Mouse (Mus musculus) neural tube, embryonic 13.5 days (tissue): Measurements from ENCODE around the gene Lsm7. TPM values are rescaled to one million over a fixed set of nuclear protein-coding genes. Genes with fewer than 3 reads are reported as not detected.

Source experiments
- ATAC-seq: fragments of 200-750 bp; cut with Nextera tagmentation; 2 replicates; pipeline ENCODE4 v1.8.0; 2017; ENCODE audit warnings: low read depth, mild to moderate bottlenecking, moderate TSS enrichment, moderate library complexity
- H3K27ac ChIP-seq: fragments of 300-500 bp; sonication (generic); replicated peaks from 2 replicates; pipeline ENCODE4 v1.5.1; 2015; ENCODE audit warnings: moderate library complexity, mild to moderate bottlenecking, inconsistent platforms
- H3K27me3 ChIP-seq: fragments of 300-500 bp; sonication (generic); 2 replicates; pipeline ENCODE4 v1.6.1; 2015; ENCODE audit warnings: mild to moderate bottlenecking, inconsistent platforms
- H3K36me3 ChIP-seq: fragments of 300-500 bp; sonication (generic); 2 replicates; pipeline ENCODE4 v1.6.1; 2015; ENCODE audit warnings: mild to moderate bottlenecking, inconsistent platforms
- H3K4me1 ChIP-seq: fragments of 300-500 bp; sonication (generic); replicated peaks from 2 replicates; pipeline ENCODE4 v1.6.1; 2015; ENCODE audit warnings: inconsistent platforms
- H3K4me2 ChIP-seq: fragments of 300-500 bp; sonication (generic); 2 replicates; pipeline ENCODE4 v1.6.1; 2015; ENCODE audit warnings: inconsistent platforms, mild to moderate bottlenecking, moderate library complexity
- H3K4me3 ChIP-seq: fragments of 300-500 bp; sonication (generic); 2 replicates; pipeline ENCODE4 v1.5.1; 2015; ENCODE audit warnings: mild to moderate bottlenecking, inconsistent platforms
- H3K9ac ChIP-seq: fragments of 300-500 bp; sonication (generic); 2 replicates; pipeline ENCODE4 v1.6.1; 2015; ENCODE audit warnings: moderate library complexity, mild to moderate bottlenecking, inconsistent platforms
- H3K9me3 ChIP-seq: fragments of 300-500 bp; sonication (generic); 2 replicates; pipeline ENCODE4 v1.6.1; 2016; ENCODE audit warnings: inconsistent platforms
- WGBS: fragments of 180-500 bp; shearing (Covaris S2); methylation state at CpG from one replicate; pipeline ENCODE4 v1.1.7; 2015; 5-methylcytosine and 5-hydroxymethylcytosine counted together
- polyA plus RNA-seq: library from polyadenylated mRNA; unstranded; fragments of >200 nt; fragmentation: Nextera tagmentation; extraction: Ambion mirVana; gene quantifications from 2 replicates; pipeline ENCODE4 v1.2.1, GENCODE M21; 2015

Gene Lsm7
- polyA plus RNA-seq, 1 experiment from 2014 or later: 218 TPM

DNA sequence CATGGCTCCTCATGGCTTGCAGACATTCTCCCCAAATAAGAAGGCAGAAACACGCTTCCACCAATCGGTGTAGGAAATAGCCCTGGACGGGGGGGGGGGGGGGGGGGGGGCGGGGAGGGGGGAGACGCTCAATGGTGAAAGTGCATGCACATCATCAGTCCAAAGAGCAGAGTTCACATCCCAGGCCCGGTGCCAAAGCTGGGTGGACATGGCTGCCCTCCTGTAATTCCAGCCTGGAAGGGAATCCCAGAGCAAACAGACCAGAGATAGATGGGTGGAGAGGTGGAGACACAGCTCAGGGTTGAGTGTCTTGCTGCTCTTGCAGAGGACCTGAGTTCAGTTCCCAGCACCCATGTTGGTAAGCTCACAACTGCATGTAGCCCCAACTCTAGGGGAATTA lies 16.0 kb upstream of the Lsm7 start:
- Histone ChIP-seq H3K4me1 (no peaks in the 10 kb centered on the region; the same call in 1 of the 2 replicates), H3K9ac (no peak overlapping the region), H3K9me3 (no peaks in the 10 kb centered on the region), H3K4me2 (no peak overlapping the region), H3K4me3 (no peak overlapping the region), H3K36me3 (peaks cover 29% of the 10 kb centered on the region), H3K27ac (no peak overlapping the region), H3K27me3 (peaks cover 3% of the 10 kb centered on the region)
- no peak for ATAC-seq
- 75% methylated on average over 4 of the region's 6 CpGs for WGBS

DNA sequence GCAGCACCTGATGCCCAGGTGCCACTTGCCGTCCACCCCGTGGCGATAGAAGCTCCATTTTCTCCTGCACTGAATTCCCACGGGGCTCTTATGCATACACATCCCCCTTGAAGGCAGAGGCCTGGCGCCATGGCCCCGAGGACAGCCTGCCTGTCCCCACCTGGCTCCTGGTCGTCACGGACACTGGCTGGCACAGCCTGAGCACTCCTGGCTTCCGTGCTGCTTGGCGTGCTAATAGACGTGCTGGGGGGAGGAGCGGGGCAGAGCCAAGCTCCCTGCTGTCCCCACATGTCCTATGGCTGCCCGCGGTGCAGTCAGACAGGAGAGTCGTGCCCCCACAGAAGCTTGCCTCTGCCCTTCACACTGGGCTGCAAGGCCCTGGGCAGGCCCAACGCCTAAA lies 9.4 kb upstream of the Lsm7 start:
- Histone ChIP-seq H3K27me3 (no peaks in the 10 kb centered on the region), H3K36me3 (peaks cover 77% of the 10 kb centered on the region), H3K9ac (no peak overlapping the region), H3K27ac (no peak overlapping the region), H3K4me3 (no peak overlapping the region), H3K9me3 (no peaks in the 10 kb centered on the region), H3K4me2 (no peak overlapping the region), H3K4me1 (peaks cover 4% of the 10 kb centered on the region)
- no peak for ATAC-seq
- 71% methylated on average over 16 of the region's 16 CpGs for WGBS

DNA sequence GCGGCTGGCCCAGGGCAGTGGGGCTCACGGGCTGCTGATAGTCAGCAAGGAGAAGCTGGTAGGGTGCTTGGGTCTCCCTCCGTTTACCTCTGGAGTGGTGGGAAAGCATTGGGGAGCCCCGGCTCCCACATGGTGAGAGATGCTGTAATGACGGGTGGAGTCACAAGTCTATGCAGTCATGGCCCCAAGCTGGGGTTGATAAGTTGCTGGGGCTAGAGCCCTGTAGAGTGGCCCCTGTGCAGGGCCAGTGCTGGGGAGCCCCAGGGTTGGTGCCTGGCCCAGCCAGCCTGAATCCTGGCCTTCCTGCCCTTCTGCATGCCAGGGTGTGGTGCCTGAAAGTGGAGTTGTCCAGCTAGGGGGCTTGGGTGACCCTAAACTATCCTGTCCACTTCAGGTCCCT lies 7.3 kb upstream of the Lsm7 start:
- Histone ChIP-seq H3K36me3 (peaks cover 61% of the 10 kb centered on the region), H3K4me1 (peaks cover 19% of the 10 kb centered on the region), H3K9me3 (no peaks in the 10 kb centered on the region), H3K4me2 (no peak overlapping the region), H3K27ac (no peak overlapping the region), H3K4me3 (no peak overlapping the region), H3K9ac (no peak overlapping the region), H3K27me3 (no peaks in the 10 kb centered on the region)
- WGBS: 93% methylated on average over 5 of the region's 5 CpGs
- ATAC-seq: no peak

DNA sequence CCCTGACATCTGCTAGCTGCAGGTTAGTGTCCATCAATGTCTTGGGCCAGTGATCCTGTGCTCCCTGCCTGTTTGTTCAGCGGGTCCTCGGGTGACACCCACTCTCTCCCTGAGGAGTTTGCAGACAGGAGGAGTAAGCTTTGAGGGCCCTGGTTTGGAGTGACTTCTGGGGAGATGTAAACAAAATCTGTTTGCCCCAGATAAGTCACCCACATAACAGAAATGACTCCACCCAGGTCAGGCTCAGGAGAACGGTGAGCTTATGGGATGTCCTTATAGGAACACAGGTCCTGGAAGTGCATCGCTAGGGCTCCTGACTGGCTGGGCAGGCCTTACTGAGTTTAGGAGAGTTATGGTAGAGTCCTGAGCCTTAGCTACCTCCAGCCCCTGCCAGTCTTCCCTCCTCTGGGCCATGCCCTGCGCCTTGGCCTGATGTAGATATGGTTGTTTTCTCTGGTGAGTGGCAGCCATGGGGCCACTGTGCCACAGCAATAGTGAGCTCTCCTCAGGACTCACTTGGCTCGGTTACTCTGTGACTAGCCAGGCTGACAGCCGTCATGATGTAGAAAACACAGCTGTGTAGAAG lies 3.4 kb upstream of the Lsm7 start:
- Histone ChIP-seq H3K4me2 (no peak overlapping the region), H3K9ac (no peak overlapping the region; the same call in 1 of the 2 replicates), H3K27ac (no peak overlapping the region), H3K27me3 (no peaks in the 10 kb centered on the region), H3K9me3 (no peaks in the 10 kb centered on the region), H3K4me1 (peaks cover 45% of the 10 kb centered on the region), H3K36me3 (peaks cover 25% of the 10 kb centered on the region), H3K4me3 (no peak overlapping the region)
- ATAC-seq: no peak
- WGBS: 86% methylated on average over 7 of the region's 7 CpGs

DNA sequence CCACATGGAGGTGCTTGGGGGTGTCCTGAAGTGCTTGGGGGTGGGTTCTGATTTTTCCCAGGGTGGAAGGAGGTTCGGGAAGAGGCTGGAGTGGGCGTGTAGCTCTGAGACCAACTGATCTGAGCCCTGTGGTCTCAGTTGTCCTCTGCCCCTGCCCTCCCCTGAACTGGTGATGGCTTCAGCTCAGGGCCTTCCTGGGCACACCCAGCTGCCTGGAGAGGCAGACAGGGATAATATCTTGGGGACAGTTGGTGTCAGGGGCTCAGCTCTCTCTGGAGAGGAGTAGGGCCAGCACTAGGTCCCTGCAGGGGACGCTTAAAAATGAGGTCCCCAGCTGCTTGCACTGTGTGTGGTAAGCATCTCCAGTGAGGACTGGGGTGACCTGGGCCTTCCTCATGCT lies 2.8 kb upstream of the Lsm7 start:
- no peak for ATAC-seq
- Histone ChIP-seq H3K9ac (peak overlapping the region; percentile 91), H3K4me3 (no peak overlapping the region), H3K27me3 (no peaks in the 10 kb centered on the region), H3K27ac (peak overlapping the region; percentile 59), H3K4me1 (peaks cover 49% of the 10 kb centered on the region), H3K4me2 (peak overlapping the region; percentile 99), H3K36me3 (peaks cover 25% of the 10 kb centered on the region), H3K9me3 (no peaks in the 10 kb centered on the region)
- 72% methylated on average over 3 of the region's 3 CpGs for WGBS

DNA sequence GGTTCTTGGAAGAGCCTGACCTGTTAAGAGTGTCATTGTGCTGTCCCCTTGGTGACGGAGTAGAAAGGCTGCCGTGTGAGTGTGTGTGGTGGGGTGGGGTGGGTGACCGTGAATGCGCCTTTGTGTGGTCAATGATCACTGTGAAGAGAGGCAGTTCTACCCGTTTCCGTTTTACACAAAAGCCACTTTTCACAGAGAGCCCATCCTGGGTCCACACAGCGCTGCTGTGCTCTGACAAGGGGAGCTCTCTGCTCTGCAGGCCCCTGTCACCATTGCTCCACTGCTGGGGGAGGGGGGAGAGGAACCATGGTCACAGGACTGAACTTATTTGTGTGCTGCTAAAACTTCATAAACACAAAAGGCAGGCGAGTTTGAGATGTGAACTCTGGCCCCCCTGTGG lies 2.4 kb upstream of the Lsm7 start:
- Histone ChIP-seq H3K27me3 (no peaks in the 10 kb centered on the region), H3K4me3 (no peak overlapping the region), H3K9me3 (no peaks in the 10 kb centered on the region), H3K4me2 (peak overlapping the region; percentile 99), H3K27ac (peak overlapping the region; percentile 59), H3K36me3 (peaks cover 23% of the 10 kb centered on the region), H3K9ac (peak overlapping the region; percentile 91), H3K4me1 (peaks cover 49% of the 10 kb centered on the region)
- ATAC-seq: no peak
- WGBS: 18% methylated on average over 8 of the region's 8 CpGs

DNA sequence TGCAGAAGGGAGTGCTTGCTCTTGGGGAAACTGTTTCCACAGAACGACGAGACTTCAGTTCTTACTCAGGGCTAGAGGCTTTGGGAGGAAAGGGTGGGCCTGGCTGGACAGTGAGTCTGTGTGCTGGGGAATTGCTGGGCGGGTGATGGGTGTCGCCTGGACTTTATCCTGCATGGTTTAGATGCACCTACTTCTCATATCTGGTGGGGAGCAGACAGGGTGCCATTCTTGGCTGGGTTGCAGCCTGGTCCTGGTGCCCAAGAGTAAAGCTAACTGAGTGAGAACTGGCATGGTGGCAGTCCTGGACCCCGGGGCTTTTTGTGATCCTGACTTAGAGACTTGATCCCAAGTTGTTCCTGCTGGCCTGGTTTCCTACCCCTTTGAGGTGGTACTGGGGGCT lies 1.9 kb upstream of the Lsm7 start:
- no peak for ATAC-seq
- no peaks in the 10 kb centered on the region for H3K27me3 ChIP-seq
- WGBS: 77% methylated on average over 5 of the region's 5 CpGs
- H3K4me3 ChIP-seq: peak overlapping the region; percentile 76; the same call in 1 of the 2 replicates
- peak overlapping the region; percentile 91 for H3K9ac ChIP-seq
- H3K4me2 ChIP-seq: peak overlapping the region; percentile 99
- peaks cover 49% of the 10 kb centered on the region for H3K4me1 ChIP-seq
- no peak overlapping the region for H3K27ac ChIP-seq
- H3K36me3 ChIP-seq: peaks cover 23% of the 10 kb centered on the region
- no peaks in the 10 kb centered on the region for H3K9me3 ChIP-seq

DNA sequence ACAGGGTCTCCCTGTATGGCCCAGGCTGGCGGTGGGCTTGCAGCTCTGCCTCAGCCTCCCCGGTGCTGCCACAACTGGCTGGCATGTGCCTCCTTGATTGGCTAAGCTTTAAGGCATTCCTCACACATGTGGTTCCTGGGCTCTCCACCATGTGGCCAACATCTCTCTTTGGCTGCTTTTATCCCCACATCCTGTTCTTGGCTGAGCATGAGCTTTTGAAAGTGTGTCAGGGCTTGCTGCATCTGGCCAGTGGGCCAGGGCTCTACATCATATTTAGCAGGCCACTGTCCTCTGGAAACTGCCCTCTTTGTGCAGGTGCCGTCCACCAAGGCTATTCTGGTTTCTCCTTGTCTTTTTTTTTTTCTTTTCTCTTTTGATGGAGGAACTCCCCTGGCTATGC lies 1.3 kb upstream of the Lsm7 start:
- ATAC-seq: no peak
- peaks cover 49% of the 10 kb centered on the region for H3K4me1 ChIP-seq
- 61% methylated on average over 3 of the region's 3 CpGs for WGBS
- H3K4me2 ChIP-seq: peak overlapping the region; percentile 99
- peak overlapping the region; percentile 91 for H3K9ac ChIP-seq
- H3K9me3 ChIP-seq: no peaks in the 10 kb centered on the region
- peak overlapping the region; percentile 76 for H3K4me3 ChIP-seq
- H3K27me3 ChIP-seq: no peaks in the 10 kb centered on the region
- H3K27ac ChIP-seq: no peak overlapping the region
- H3K36me3 ChIP-seq: peaks cover 23% of the 10 kb centered on the region

DNA sequence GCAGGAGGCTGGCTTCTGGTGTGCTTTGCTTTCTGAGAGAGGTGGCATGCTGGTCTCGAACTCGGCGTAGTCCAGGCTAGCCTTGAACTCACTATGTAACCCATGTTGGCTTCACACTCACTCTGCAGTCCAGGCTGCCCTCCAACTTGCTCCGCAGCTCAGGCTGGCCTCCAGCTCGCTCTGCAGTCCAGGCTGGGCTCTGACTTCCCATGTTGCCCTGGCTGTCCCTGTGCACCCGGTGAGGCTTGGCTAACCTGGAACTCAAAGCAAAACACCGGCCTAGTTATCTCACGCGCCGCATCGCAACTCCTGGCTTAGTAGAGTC lies 702 bp upstream of the Lsm7 start:
- Histone ChIP-seq H3K27ac (no peak overlapping the region), H3K27me3 (no peaks in the 10 kb centered on the region), H3K4me2 (peak overlapping the region; percentile 99), H3K36me3 (peaks cover 28% of the 10 kb centered on the region), H3K9me3 (no peaks in the 10 kb centered on the region), H3K4me3 (peak overlapping the region; percentile 76), H3K4me1 (peaks cover 49% of the 10 kb centered on the region), H3K9ac (peak overlapping the region; percentile 91)
- 24% methylated on average over 11 of the region's 11 CpGs for WGBS
- ATAC-seq: no peak

DNA sequence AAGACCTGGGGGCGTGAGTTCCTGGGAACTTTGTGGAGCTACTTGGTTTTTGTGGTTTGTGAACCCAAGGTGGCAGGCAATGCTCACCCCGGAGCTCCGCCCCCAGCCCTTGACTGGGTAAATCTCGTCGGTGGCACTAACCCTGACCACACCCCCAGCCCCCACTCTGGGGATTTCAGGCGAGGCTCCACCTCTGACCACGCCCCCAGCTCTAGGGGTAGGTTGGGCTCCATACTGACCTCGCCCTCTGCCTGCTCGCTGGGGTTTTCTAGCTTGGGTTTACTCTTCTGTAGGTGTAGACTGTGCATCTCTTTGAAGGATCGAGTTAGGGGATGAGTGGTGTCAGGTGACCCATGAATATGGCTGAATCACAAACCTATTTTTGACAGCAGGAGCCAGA lies 6.4 kb downstream of the Lsm7 start:
- Histone ChIP-seq H3K4me1 (peaks cover 14% of the 10 kb centered on the region), H3K4me2 (no peak overlapping the region), H3K9ac (no peak overlapping the region), H3K36me3 (peaks cover 33% of the 10 kb centered on the region), H3K27me3 (peaks cover 24% of the 10 kb centered on the region), H3K4me3 (no peak overlapping the region), H3K27ac (no peak overlapping the region), H3K9me3 (no peaks in the 10 kb centered on the region)
- ATAC-seq: no peak
- 14% methylated on average over 10 of the region's 10 CpGs for WGBS

DNA sequence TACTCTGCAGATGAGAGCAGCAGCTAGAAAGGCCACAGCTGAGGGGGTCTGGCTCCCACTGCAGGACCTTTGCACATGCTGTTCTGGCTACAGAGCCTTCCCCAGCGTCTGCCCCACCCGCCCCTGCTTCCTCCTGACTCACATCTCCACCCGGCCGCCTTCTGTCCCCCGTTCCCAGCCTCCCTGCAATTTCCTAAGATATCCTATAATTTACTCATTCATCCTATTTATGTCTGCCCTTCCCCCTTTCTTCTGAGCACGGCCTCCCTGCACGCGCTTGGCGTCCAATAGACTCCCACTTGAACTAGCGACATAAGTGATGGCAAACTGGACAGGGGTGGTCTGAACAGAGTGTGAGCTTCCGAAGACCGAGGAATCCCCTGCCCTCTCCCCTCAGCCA lies 9.3 kb downstream of the Lsm7 start:
- 0 out of 2 replicates have a peak, but pooled peaks cover 7% of the 10 kb centered on the region for H3K36me3 ChIP-seq
- peaks cover 41% of the 10 kb centered on the region for H3K27me3 ChIP-seq

DNA sequence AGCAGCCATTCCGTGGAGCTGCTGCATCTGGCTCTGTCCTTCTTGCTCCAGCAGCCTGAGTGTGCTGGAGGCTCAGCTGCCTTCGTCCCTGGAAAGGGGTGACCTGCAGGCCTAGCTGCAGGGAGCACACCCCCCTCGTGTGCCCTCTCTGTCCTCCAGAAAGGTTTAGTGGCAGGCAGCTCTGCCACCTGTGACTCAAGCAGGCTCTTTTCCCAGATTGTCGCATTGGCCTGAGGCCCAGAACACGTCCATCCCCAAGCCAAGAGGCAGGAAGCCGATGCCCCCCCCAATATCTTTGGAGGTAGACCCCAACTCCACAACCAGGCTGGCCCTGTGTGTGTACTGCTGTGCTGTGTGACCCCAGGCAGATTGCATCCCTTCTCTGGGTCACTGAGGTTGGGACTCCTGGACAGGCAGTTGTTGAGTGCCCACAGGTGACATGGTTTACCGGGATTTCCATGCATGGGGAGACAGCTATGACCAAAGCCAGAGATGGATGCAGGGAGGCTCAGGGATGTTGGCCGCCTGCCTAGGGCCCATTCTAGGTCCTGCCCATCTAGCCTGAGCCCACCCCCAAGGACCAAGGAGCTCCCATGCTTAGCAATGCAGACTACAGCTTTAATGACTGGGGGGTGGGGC lies 9.8 kb downstream of the Lsm7 start:
- Histone ChIP-seq H3K27me3 (peaks cover 47% of the 10 kb centered on the region), H3K9me3 (no peaks in the 10 kb centered on the region), H3K4me3 (no peak overlapping the region), H3K4me1 (peaks cover 13% of the 10 kb centered on the region), H3K27ac (no peak overlapping the region), H3K36me3 (0 out of 2 replicates have a peak, but pooled peaks cover 1% of the 10 kb centered on the region), H3K4me2 (no peak overlapping the region), H3K9ac (no peak overlapping the region)
- no peak for ATAC-seq
- WGBS: 68% methylated on average over 8 of the region's 8 CpGs

More for the DNA sequence above, 9.3 kb downstream of the Lsm7 start:
- H3K4me2 ChIP-seq: no peak overlapping the region
- H3K4me1 ChIP-seq: peaks cover 13% of the 10 kb centered on the region
- no peak overlapping the region for H3K4me3 ChIP-seq
- 73% methylated on average over 12 of the region's 12 CpGs for WGBS
- H3K9me3 ChIP-seq: no peaks in the 10 kb centered on the region
- H3K27ac ChIP-seq: no peak overlapping the region
- no peak for ATAC-seq
- 0 out of 2 replicates have a peak overlapping the region, but pooled peaks have one; percentile 3 for H3K9ac ChIP-seq
